Mouse (Mus musculus): ENCODE results near the gene Cep89. TPM values are rescaled to one million over a fixed set of nuclear protein-coding genes. Genes with fewer than 3 reads are reported as not detected.

The Cep89 gene
- total and polyA plus RNA-seq, 2 experiments from 2014 or later, result 7.7 to 27.6 TPM

DNA sequence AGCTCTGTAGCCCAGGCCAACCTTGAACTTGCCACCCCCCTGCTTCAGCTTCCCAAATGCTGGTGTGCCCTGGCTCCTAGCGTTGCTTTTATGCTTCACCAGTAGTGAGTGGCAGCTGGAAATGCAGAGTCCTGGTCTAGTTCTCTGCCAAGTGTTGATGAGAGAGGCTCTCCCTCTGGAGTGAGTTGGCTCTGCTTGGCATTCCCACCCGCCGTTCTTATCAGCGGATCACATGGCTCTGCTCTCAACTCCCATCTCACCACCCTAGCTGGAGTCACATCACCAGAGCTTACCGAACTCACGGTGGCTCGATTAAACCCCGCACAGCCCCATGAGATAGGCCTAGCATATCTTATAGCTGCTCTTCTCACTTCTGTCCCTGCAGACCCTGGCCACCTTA, 16.5 kb upstream of the Cep89 start:
- ATAC-seq (ENCODE audit: low FRiP score) (no peak), DNase-seq (ENCODE audit: low spot score) (no peak)
- Histone ChIP-seq H3K4me3 (ENCODE audit: low read depth, low read length) (no peak overlapping the region), H3K27ac (ENCODE audit: low read depth, low read length) (no peak overlapping the region), H3K4me1 (ENCODE audit: insufficient read depth, low read length) (no peaks in the 10 kb centered on the region), H3K4me2 (ENCODE audit: low read depth, low read length, poor library complexity, severe bottlenecking) (no peak overlapping the region), H3K27me3 (ENCODE audit: insufficient read depth, low read length) (no peaks in the 10 kb centered on the region), H3K9ac (replicated peaks; ENCODE audit: low read length, poor library complexity, severe bottlenecking) (no peak overlapping the region), H3K36me3 (ENCODE audit: insufficient read depth, low read length) (no peaks in the 10 kb centered on the region), H3K9me3 (ENCODE audit: low read length) (no peaks in the 10 kb centered on the region)
- WGBS, result 93% methylated on average over 8 of the region's 8 CpGs
- TF ChIP-seq CTCF (IDR thresholded peaks at IDR 0.05), result no peak

DNA sequence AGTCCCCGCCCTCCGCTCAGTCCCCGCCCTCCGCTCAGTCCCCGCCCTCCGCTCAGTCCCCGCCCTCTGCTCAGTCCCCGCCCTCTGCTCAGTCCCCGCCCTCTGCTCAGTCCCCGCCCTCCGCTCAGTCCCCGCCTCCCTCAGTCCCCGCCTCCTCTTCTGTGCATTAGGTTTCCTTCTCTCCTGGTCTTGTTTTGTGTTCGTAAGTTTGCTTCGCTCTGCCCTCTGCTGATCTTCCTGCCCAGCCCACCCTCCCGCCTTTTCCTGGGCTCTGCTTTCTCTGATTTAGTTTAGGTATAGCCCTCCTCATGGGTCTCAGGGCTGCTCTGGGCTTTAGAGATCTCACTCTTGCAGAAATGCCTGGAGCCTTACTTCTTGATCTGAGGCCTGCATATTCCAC, 15.0 kb upstream of the Cep89 start:
- H3K9ac ChIP-seq (replicated peaks; ENCODE audit: low read length, poor library complexity, severe bottlenecking), result no peak overlapping the region
- H3K27me3 ChIP-seq (ENCODE audit: insufficient read depth, low read length), result no peaks in the 10 kb centered on the region
- no peak overlapping the region for H3K4me2 ChIP-seq (ENCODE audit: low read depth, low read length, poor library complexity, severe bottlenecking)
- ATAC-seq (ENCODE audit: low FRiP score) (no peak), DNase-seq (ENCODE audit: low spot score) (no peak)
- 51% methylated on average over 12 of the region's 16 CpGs for WGBS
- no peaks in the 10 kb centered on the region for H3K36me3 ChIP-seq (ENCODE audit: insufficient read depth, low read length)
- no peaks in the 10 kb centered on the region for H3K9me3 ChIP-seq (ENCODE audit: low read length)
- no peak for TF ChIP-seq CTCF (IDR thresholded peaks at IDR 0.05)
- no peak overlapping the region for H3K27ac ChIP-seq (ENCODE audit: low read depth, low read length)
- H3K4me3 ChIP-seq (ENCODE audit: low read depth, low read length), result no peak overlapping the region
- H3K4me1 ChIP-seq (ENCODE audit: insufficient read depth, low read length), result no peaks in the 10 kb centered on the region

DNA sequence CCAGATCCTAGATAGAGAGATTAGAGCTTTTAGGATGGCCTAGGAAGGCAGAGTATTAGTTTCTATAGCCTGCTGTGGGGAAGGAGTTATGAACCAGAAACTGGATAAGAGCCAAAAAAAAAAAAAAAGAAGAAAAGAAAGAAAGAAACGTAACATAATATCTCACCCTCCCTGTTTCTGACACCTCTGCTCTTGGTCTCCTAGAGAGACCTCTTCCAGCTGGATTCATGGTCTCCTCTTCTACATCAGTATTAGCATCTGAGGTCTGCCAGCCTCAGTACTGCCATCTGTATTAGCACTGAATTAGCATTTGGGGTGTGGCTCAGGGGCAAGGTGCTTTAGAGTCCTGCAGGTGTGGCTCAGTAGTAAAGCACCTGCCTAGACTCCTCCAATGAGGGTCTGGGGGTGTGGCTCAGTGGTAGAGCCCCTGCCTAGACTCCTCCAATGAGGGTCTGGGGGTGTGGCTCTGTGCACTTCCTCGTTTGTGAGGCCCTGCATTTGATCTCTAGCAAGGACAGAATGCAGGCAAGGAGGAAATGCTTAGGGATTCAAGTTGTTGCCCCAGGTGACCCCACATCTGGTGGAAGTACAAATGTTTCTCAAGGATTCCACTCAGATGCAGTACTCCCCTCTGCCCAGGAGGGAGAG, 14.0 kb upstream of the Cep89 start:
- H3K4me2 ChIP-seq (ENCODE audit: low read depth, low read length, poor library complexity, severe bottlenecking), result no peak overlapping the region
- no peaks in the 10 kb centered on the region for H3K36me3 ChIP-seq (ENCODE audit: insufficient read depth, low read length)
- TF ChIP-seq CTCF (IDR thresholded peaks at IDR 0.05), result no peak
- 30% methylated on average over 2 of the region's 2 CpGs for WGBS
- no peak for ATAC-seq (ENCODE audit: low FRiP score)
- no peak overlapping the region for H3K4me3 ChIP-seq (ENCODE audit: low read depth, low read length)
- H3K27ac ChIP-seq (ENCODE audit: low read depth, low read length), result no peak overlapping the region
- H3K27me3 ChIP-seq (ENCODE audit: insufficient read depth, low read length), result no peaks in the 10 kb centered on the region
- no peak for DNase-seq (ENCODE audit: low spot score)
- no peaks in the 10 kb centered on the region for H3K9me3 ChIP-seq (ENCODE audit: low read length)
- H3K4me1 ChIP-seq (ENCODE audit: insufficient read depth, low read length), result no peaks in the 10 kb centered on the region
- H3K9ac ChIP-seq (replicated peaks; ENCODE audit: low read length, poor library complexity, severe bottlenecking), result no peak overlapping the region

- Histone ChIP-seq H3K36me3 (ENCODE audit: insufficient read depth, low read length) (no peaks in the 10 kb centered on the region), H3K4me1 (ENCODE audit: insufficient read depth, low read length) (no peaks in the 10 kb centered on the region), H3K9ac (replicated peaks; ENCODE audit: low read length, poor library complexity, severe bottlenecking) (no peak overlapping the region), H3K27me3 (ENCODE audit: insufficient read depth, low read length) (no peaks in the 10 kb centered on the region), H3K9me3 (ENCODE audit: low read length) (no peaks in the 10 kb centered on the region), H3K27ac (ENCODE audit: low read depth, low read length) (no peak overlapping the region), H3K4me3 (ENCODE audit: low read depth, low read length) (no peak overlapping the region), H3K4me2 (ENCODE audit: low read depth, low read length, poor library complexity, severe bottlenecking) (no peak overlapping the region)
- ATAC-seq (ENCODE audit: low FRiP score) (no peak), DNase-seq (ENCODE audit: low spot score) (no peak)
- peak; percentile 43; the same call in 1 of the 2 replicates for TF ChIP-seq CTCF (IDR thresholded peaks at IDR 0.05)
- WGBS, result 69% methylated on average over 6 of the region's 6 CpGs
Measured at GRCm38 (mm10) chr7:35386525-35386952, 10.3 kb upstream of the Cep89 start.

DNA sequence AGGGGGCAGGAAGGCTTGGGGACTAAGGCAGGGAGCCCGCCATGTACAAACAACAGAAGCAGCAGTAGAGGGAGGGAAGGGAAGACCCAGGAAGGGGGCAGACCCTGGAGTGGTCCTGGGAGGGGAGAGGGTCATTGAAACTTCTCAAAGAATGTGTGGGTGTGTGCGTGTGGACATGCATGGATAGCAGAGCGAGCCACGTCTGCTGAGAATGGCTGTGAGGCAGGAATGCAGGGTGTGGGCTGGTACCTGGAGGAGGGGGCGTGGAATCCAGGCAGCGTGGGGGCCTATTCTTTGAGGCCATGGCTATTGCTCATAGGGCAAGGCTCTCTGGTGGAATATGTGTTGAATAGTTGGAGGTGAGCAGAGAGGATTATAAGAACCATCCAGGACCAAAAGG, 8.1 kb upstream of the Cep89 start:
- DNase-seq (ENCODE audit: low spot score) (no peak), ATAC-seq (ENCODE audit: low FRiP score) (no peak)
- Histone ChIP-seq H3K4me2 (ENCODE audit: low read depth, low read length, poor library complexity, severe bottlenecking) (no peak overlapping the region), H3K9me3 (ENCODE audit: low read length) (no peaks in the 10 kb centered on the region), H3K36me3 (ENCODE audit: insufficient read depth, low read length) (no peaks in the 10 kb centered on the region), H3K27me3 (ENCODE audit: insufficient read depth, low read length) (no peaks in the 10 kb centered on the region), H3K4me3 (ENCODE audit: low read depth, low read length) (no peak overlapping the region), H3K9ac (replicated peaks; ENCODE audit: low read length, poor library complexity, severe bottlenecking) (no peak overlapping the region), H3K27ac (ENCODE audit: low read depth, low read length) (no peak overlapping the region), H3K4me1 (ENCODE audit: insufficient read depth, low read length) (no peaks in the 10 kb centered on the region)
- TF ChIP-seq CTCF (IDR thresholded peaks at IDR 0.05), result no peak
- 78% methylated on average over 6 of the region's 6 CpGs for WGBS

DNA sequence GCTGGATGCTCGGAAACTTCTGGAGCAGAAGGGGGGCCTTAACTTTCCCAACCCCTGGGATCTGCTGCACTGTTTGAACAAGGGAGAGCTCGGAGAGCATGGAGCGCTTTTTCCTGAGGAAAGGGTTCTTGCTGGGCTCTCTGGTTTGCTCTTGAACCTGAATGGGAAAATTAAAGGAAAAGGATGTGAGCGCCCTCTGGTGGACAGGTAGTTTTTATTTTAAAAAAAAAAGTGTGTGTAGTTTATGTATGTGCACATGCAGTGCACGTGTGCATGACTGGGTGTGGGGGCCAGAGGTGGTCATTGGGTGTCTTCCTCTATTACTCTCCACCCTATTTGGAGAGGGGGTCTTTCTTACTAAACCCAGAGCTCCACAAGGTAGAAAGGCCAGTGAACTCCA, 3.9 kb upstream of the Cep89 start:
- Histone ChIP-seq H3K9me3 (ENCODE audit: low read length) (no peaks in the 10 kb centered on the region), H3K9ac (replicated peaks; ENCODE audit: low read length, poor library complexity, severe bottlenecking) (no peak overlapping the region), H3K27ac (ENCODE audit: low read depth, low read length) (no peak overlapping the region), H3K36me3 (ENCODE audit: insufficient read depth, low read length) (peaks cover 2% of the 10 kb centered on the region; the same call in 1 of the 2 replicates), H3K4me3 (ENCODE audit: low read depth, low read length) (no peak overlapping the region), H3K27me3 (ENCODE audit: insufficient read depth, low read length) (no peaks in the 10 kb centered on the region), H3K4me2 (ENCODE audit: low read depth, low read length, poor library complexity, severe bottlenecking) (no peak overlapping the region), H3K4me1 (ENCODE audit: insufficient read depth, low read length) (peaks cover 13% of the 10 kb centered on the region)
- WGBS, result 67% methylated on average over 5 of the region's 5 CpGs
- peak; percentile 57 for TF ChIP-seq CTCF (IDR thresholded peaks at IDR 0.05)
- ATAC-seq (ENCODE audit: low FRiP score) (no peak), DNase-seq (ENCODE audit: low spot score) (peak; percentile 19)
